Mouse (Mus musculus): ENCODE data around the gene A130010J15Rik. TPM values are rescaled to one million over a fixed set of nuclear protein-coding genes. Genes with fewer than 3 reads are reported as not detected.

A130010J15Rik gene
- total RNA-seq (2021), result 1 to 10 TPM; 3.4 to 3.5 TPM
- long read RNA-seq, experiment 1, partial matches to known transcripts, result 0 of 4 reads
- long read RNA-seq, experiment 1, other reads (novel, unspliced or antisense), result 1 of 4 reads
- long read RNA-seq, experiment 2, partial matches to known transcripts, result 0 of 5 reads
- long read RNA-seq, experiment 2, other reads (novel, unspliced or antisense), result 2 of 5 reads

- intact Hi-C loops (cut with DNase I), result no loop called here
- no peak for TF ChIP-seq CTCF (IDR thresholded peaks at IDR 0.05)
- H3K4me3 ChIP-seq, result no peak within 1 kb of the TSS
- DNase-seq (ENCODE audit: extremely low spot score in 1 of 2, low spot score in 2 of 2), result no peak
- no peak within 1 kb of the TSS for H3K27ac ChIP-seq
Measured at GRCm38 (mm10) chr1:193167746-193168145, at the start of gene A130010J15Rik. TSS of gene A130010J15Rik (plus strand) at chr1:193168046.

GRCm38 (mm10) chr1:193122793-193123192, 45.1 kb upstream of the A130010J15Rik start:
- peak in 1 of 2 experiments; percentile 37 for DNase-seq (ENCODE audit: extremely low spot score in 1 of 2, low spot score in 2 of 2)
- H3K27ac ChIP-seq, result peak overlapping the region; percentile 60; the same call in 1 of the 2 replicates
- no peak overlapping the region for H3K4me3 ChIP-seq
- TF ChIP-seq CTCF (IDR thresholded peaks at IDR 0.05), result no peak
- intact Hi-C loops (cut with DNase I), result loop anchor here (2.0 to 10.0 kb wide), 3 partner anchors 32 to 218 kb away; no protein-coding TSS in a partner anchor

- intact Hi-C loops (cut with DNase I), result loop anchor here (2.0 to 10.0 kb wide), 3 partner anchors 32 to 218 kb away; no protein-coding TSS in a partner anchor
- Histone ChIP-seq H3K4me3 (no peak overlapping the region), H3K27ac (0 out of 2 replicates have a peak overlapping the region, but pooled peaks have one; percentile 28)
- TF ChIP-seq CTCF (IDR thresholded peaks at IDR 0.05), result no peak
- DNase-seq (ENCODE audit: extremely low spot score in 1 of 2, low spot score in 2 of 2), result no peak
Measured at GRCm38 (mm10) chr1:193123290-193123689, 44.6 kb upstream of the A130010J15Rik start.

GRCm38 (mm10) chr1:193125835-193126234, 42.0 kb upstream of the A130010J15Rik start:
- Histone ChIP-seq H3K27ac (no peak overlapping the region), H3K4me3 (no peak overlapping the region)
- intact Hi-C loops (cut with DNase I), result loop anchor here (5.0 to 10.0 kb wide), 3 partner anchors 89 to 344 kb away; partner anchors contain the start of gene Syt14
- no peak for DNase-seq (ENCODE audit: extremely low spot score in 1 of 2, low spot score in 2 of 2)
- TF ChIP-seq CTCF (IDR thresholded peaks at IDR 0.05), result peak; percentile 54

- intact Hi-C loops (cut with DNase I), result loop anchor here (2.0 to 10.0 kb wide), 4 partner anchors 91 to 401 kb away; partner anchors contain the start of gene Syt14
- DNase-seq (ENCODE audit: extremely low spot score in 1 of 2, low spot score in 2 of 2), result no peak
- no peak overlapping the region for H3K4me3 ChIP-seq
- no peak for TF ChIP-seq CTCF (IDR thresholded peaks at IDR 0.05)
- no peak overlapping the region for H3K27ac ChIP-seq
Measured at GRCm38 (mm10) chr1:193128055-193128454, 39.8 kb upstream of the A130010J15Rik start.

GRCm38 (mm10) chr1:193129321-193129720, 38.5 kb upstream of the A130010J15Rik start:
- Histone ChIP-seq H3K27ac (peak overlapping the region; percentile 78; the same call in 1 of the 2 replicates), H3K4me3 (peak overlapping the region; percentile 80)
- TF ChIP-seq CTCF (IDR thresholded peaks at IDR 0.05), result no peak
- DNase-seq (ENCODE audit: extremely low spot score in 1 of 2, low spot score in 2 of 2), result no peak
- intact Hi-C loops (cut with DNase I), result loop anchor here (2.0 to 10.0 kb wide), 4 partner anchors 92 to 403 kb away; partner anchors contain the start of gene Syt14

GRCm38 (mm10) chr1:193129786-193130455, 37.9 kb upstream of the A130010J15Rik start, which contains the start of gene Diexf:
TSS of gene Diexf (minus strand) at chr1:193130272.
- Histone ChIP-seq H3K27ac (peak within 1 kb of the TSS; percentile 84), H3K4me3 (peak within 1 kb of the TSS; percentile 80)
- TF ChIP-seq CTCF (IDR thresholded peaks at IDR 0.05), result peak; percentile 91
- DNase-seq (ENCODE audit: extremely low spot score in 1 of 2, low spot score in 2 of 2), result peak; percentile 94 to 97
- intact Hi-C loops (cut with DNase I), result loop anchor here (1.0 to 10.0 kb wide), 5 partner anchors 43 to 403 kb away; partner anchors contain the start of gene Syt14

GRCm38 (mm10) chr1:193130456-193130825, 37.4 kb upstream of the A130010J15Rik start:
- intact Hi-C loops (cut with DNase I), result loop anchor here (1.0 kb wide), 1 partner anchor 43 kb away; no protein-coding TSS in a partner anchor
- H3K4me3 ChIP-seq, result peak overlapping the region; percentile 80
- DNase-seq (ENCODE audit: extremely low spot score in 1 of 2, low spot score in 2 of 2), result no peak
- TF ChIP-seq CTCF (IDR thresholded peaks at IDR 0.05), result no peak
- peak overlapping the region; percentile 84 for H3K27ac ChIP-seq

- TF ChIP-seq CTCF (IDR thresholded peaks at IDR 0.05), result no peak
- intact Hi-C loops (cut with DNase I), result loop anchor here (1.0 kb wide), 1 partner anchor 42 kb away; no protein-coding TSS in a partner anchor
- peak overlapping the region; percentile 80 for H3K4me3 ChIP-seq
- no peak for DNase-seq (ENCODE audit: extremely low spot score in 1 of 2, low spot score in 2 of 2)
- peak overlapping the region; percentile 84 for H3K27ac ChIP-seq
Measured at GRCm38 (mm10) chr1:193130839-193131238, 37.0 kb upstream of the A130010J15Rik start.

- no peak for DNase-seq (ENCODE audit: extremely low spot score in 1 of 2, low spot score in 2 of 2)
- Histone ChIP-seq H3K4me3 (no peak overlapping the region), H3K27ac (no peak overlapping the region)
- intact Hi-C loops (cut with DNase I), result no loop called here
- no peak for TF ChIP-seq CTCF (IDR thresholded peaks at IDR 0.05)
Measured at GRCm38 (mm10) chr1:193131311-193131948, 36.4 kb upstream of the A130010J15Rik start.

GRCm38 (mm10) chr1:193132385-193132784, 35.5 kb upstream of the A130010J15Rik start:
- H3K27ac ChIP-seq, result no peak overlapping the region
- no peak for TF ChIP-seq CTCF (IDR thresholded peaks at IDR 0.05)
- no peak for DNase-seq (ENCODE audit: extremely low spot score in 1 of 2, low spot score in 2 of 2)
- intact Hi-C loops (cut with DNase I), result no loop called here
- no peak overlapping the region for H3K4me3 ChIP-seq

All from left cerebral cortex, adult 2 months (tissue).